Mouse (Mus musculus) ovary, adult 18-20 months (tissue): ENCODE results near the gene Rgs18.

Experiments used
- DNase-seq: peaks from one replicate; pipeline ENCODE4 v3.0.0; 2022; ENCODE audit warnings: low spot score, mixed read lengths

The Rgs18 gene

GRCm38 (mm10) chr1:144775331-144775730, at the start of gene Rgs18:
TSS of gene Rgs18 (minus strand) at chr1:144775435.
- no peak for DNase-seq

DNA sequence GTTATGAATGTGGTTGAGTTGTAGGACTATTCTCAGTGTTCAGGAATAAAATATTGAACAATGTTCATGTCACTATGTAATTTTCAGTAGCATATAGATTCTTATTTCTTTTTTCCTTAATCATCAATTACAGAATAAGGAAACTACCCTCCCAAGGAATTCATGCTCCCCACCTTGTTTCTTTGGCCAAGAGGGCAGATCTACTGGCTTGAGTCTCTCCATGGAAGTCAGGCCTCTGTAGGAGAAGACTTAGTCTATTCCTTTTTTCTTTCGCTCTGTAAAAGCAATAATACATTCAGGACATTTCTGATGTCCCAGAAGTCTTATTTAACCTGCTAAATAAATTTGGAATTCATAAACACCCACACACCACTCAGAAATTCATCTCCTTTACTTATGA, 841 bp downstream of the Rgs18 start:
- DNase-seq, result no peak

GRCm38 (mm10) chr1:144766218-144766617, 9.0 kb downstream of the Rgs18 start:
- no peak for DNase-seq

DNA sequence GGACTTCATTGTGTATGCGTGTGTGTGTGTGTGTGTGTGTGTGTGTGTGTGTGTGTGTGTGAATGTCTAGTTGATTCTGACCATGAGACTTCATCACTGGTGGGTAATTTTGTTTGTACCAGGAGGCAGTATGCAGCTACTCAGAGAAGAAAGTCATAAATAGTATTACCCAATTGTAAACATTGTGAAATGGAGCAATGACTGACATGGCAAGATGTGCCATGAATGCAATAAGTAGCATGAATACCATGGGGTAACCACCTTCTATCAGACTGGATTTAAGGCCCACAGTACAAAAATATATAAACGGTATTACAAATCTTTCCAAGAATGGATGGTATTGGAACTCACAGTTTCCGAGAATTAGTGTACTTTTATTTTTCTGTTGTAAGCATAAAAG, 14.4 kb downstream of the Rgs18 start:
- no peak for DNase-seq

GRCm38 (mm10) chr1:144750763-144751162, 24.5 kb downstream of the Rgs18 start:
- DNase-seq, result no peak

- no peak for DNase-seq
Observed at GRCm38 (mm10) chr1:144746182-144746581, 29.1 kb downstream of the Rgs18 start.

- DNase-seq, result no peak
Observed at GRCm38 (mm10) chr1:144737739-144738138, 37.5 kb downstream of the Rgs18 start.

DNA sequence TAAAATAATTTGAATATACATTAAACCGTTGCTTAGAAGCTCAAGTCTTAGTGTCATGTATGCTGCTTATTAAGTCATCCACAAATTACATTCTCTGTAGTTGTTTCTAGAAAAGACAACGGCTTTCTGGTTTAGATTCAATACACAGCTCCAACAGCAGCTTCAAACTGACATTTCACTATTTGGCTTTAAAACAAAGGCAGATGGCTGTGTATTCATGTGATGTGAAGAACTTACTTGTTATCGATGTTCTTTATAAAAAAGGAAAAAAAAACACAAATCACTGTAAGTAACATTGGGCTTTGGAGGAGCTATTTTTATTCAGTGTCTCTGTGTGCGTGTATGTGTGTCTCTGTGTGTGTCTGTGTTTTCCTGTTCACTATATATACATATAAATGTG, 54.5 kb downstream of the Rgs18 start:
- no peak for DNase-seq

GRCm38 (mm10) chr1:144704373-144704772, 70.9 kb downstream of the Rgs18 start:
- no peak for DNase-seq
